Mouse (Mus musculus) erythroblast, embryonic 14.5 days (primary cell): ENCODE data around the gene Sncb.

Source experiments
- GATA1 ChIP-seq: IDR thresholded peaks from 2 replicates; pipeline ENCODE4 v1.6.1; 2012; ENCODE audit warnings: low read length, inconsistent platforms, mixed read lengths
- TAL1 ChIP-seq: IDR thresholded peaks from 3 replicates; pipeline ENCODE4 v1.6.1; 2012; ENCODE audit warnings: low read length, inconsistent platforms, mixed read lengths

GRCm38 (mm10) chr13:54766192-54766768 is at the start of gene Sncb:
- TF ChIP-seq TAL1 (no peak), GATA1 (no peak)
